Mouse (Mus musculus) heart, adult 2 months (tissue): ENCODE results near the gene Ccdc85b. TPM values are rescaled to one million over a fixed set of nuclear protein-coding genes. Genes with fewer than 3 reads are reported as not detected.
A peak's percentile ranks its signal among the peaks of the same experiment; 100 is the strongest.

Experiments used
- DNase-seq, 2 experiments: peaks; one replicate each; pipeline ENCODE4 v3.0.0; 2021
- H3K27ac ChIP-seq: fragments of 200-600 bp; 2 replicates; pipeline ENCODE4 v1.8.1; 2022
- H3K27me3 ChIP-seq: fragments of 200-500 bp; 2 replicates; pipeline ENCODE4 v1.6.1; 2012; ENCODE audit warnings: mild to moderate bottlenecking, low read length, inconsistent platforms, mixed read lengths; ENCODE audit not compliant: control insufficient read depth, insufficient read depth
- H3K36me3 ChIP-seq: fragments of 200-500 bp; 2 replicates; pipeline ENCODE4 v1.6.1; 2012; ENCODE audit warnings: low read length, inconsistent platforms; ENCODE audit not compliant: control insufficient read depth, insufficient read depth
- H3K4me1 ChIP-seq: fragments of 200-500 bp; 2 replicates; pipeline ENCODE4 v1.6.1; 2011; ENCODE audit warnings: low read length; ENCODE audit not compliant: control insufficient read depth, insufficient read depth
- H3K4me3 ChIP-seq: fragments of 200-600 bp; 2 replicates; pipeline ENCODE4 v1.8.1; 2022
- H3K79me2 ChIP-seq: fragments of 200-500 bp; replicated peaks from 2 replicates; pipeline ENCODE4 v1.6.1; 2012; ENCODE audit warnings: mild to moderate bottlenecking, inconsistent platforms, low read length, moderate library complexity, mixed read lengths; ENCODE audit not compliant: control insufficient read depth, insufficient read depth
- H3K9ac ChIP-seq: fragments of 200-500 bp; 2 replicates; pipeline ENCODE4 v1.6.1; 2012; ENCODE audit warnings: low read depth, mild to moderate bottlenecking, control low read depth, inconsistent platforms, low read length, mixed read lengths
- CTCF ChIP-seq: fragments of 200-600 bp; IDR thresholded peaks from 2 replicates; pipeline ENCODE4 v1.8.1; 2022; ENCODE audit warnings: antibody characterized with exemption, mild to moderate bottlenecking, moderate library complexity
- EP300 ChIP-seq: fragments of 200-500 bp; IDR thresholded peaks from 2 replicates; pipeline ENCODE4 v1.6.1; 2011; ENCODE audit warnings: low read depth, low read length, control low read depth; ENCODE audit not compliant: insufficient read depth
- POLR2A ChIP-seq: fragments of 200-500 bp; IDR thresholded peaks from 2 replicates; pipeline ENCODE4 v1.6.1; 2011; ENCODE audit warnings: mild to moderate bottlenecking, low read depth, low read length, control low read depth; ENCODE audit not compliant: insufficient read depth
- WGBS: fragments of 180-500 bp; shearing (Covaris S2); methylation state at CpG from one replicate; pipeline ENCODE4 v1.1.7; 2018; 5-methylcytosine and 5-hydroxymethylcytosine counted together
- intact Hi-C: fragments of 180-260 bp; cut with DNase I; formaldehyde crosslinking; loops from one replicate; pipeline ENCODE4 v1.15.1; 2025
- polyA plus RNA-seq: library from polyadenylated mRNA; depleted of rRNA; stranded (reverse); fragments of >200 nt; gene quantifications from 2 replicates; pipeline ENCODE4 v1.2.3, GENCODE M21; 2012
- total RNA-seq, 2 experiments: library from RNA; stranded (reverse); gene quantifications; 2 replicates each; pipeline ENCODE4 v1.2.3; 2021

Ccdc85b gene
- total and polyA plus RNA-seq, 3 experiments, result 6.1 to 9.7 (median 6.3) TPM

DNA sequence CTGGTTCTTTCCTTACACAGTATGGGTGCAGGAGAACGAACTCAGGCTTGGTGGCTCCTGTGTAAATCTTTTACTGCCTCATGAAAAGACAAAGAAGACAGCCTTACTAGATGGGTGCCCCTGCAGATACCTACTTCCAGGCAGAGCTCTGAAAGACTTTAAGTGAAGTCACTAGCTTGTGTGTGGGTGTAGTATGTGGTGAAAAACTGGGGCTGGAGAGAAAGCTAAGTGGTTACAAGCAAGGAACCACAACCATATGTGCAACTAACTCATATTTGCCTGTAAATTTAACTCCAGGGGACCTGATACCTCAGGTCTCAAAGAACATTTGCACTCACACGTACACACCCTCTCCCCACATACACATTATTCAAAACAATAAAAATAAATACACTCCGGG, 2.2 kb upstream of the Ccdc85b start:
- H3K4me3 ChIP-seq, result peak overlapping the region; percentile 96
- intact Hi-C loops, result loop anchor here (2.0 kb wide), 1 partner anchor 27 kb away; no protein-coding TSS in a partner anchor
- H3K27ac ChIP-seq, result peak overlapping the region; percentile 87
- H3K4me1 ChIP-seq, result peaks cover 10% of the 10 kb centered on the region
- 24% methylated on average over 3 of the region's 3 CpGs for WGBS
- no peaks in the 10 kb centered on the region for H3K27me3 ChIP-seq
- peak overlapping the region; percentile 64; the same call in 1 of the 2 replicates for H3K9ac ChIP-seq
- TF ChIP-seq CTCF (no peak), EP300 (no peak), POLR2A (no peak)
- H3K36me3 ChIP-seq, result peaks cover 7% of the 10 kb centered on the region
- no peak for DNase-seq
- peaks cover 6% of the 10 kb centered on the region for H3K79me2 ChIP-seq

DNA sequence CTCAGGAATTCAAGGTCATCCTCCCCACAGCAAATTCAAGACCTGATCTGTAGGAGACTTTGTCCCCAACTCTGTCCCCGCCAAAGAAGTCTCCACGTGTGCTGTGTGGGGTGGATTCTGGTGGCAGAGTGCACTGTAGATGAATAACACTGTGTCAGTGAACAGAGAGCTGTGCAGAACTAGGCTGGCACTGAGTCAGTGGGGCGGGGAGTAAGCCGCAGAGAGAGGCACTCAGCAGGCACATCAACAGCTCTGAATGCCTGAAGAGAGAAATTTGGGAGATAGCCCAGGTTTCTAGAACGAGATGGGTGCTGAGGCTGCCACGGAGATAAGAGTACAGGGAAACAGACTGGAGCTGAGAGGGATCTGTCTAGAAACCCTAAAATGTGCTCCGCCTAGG, 1.3 kb upstream of the Ccdc85b start:
- WGBS, result 54% methylated on average over 7 of the region's 7 CpGs
- no peak overlapping the region for H3K4me3 ChIP-seq
- H3K36me3 ChIP-seq, result peaks cover 8% of the 10 kb centered on the region
- peaks cover 9% of the 10 kb centered on the region for H3K4me1 ChIP-seq
- 0 out of 2 replicates have a peak, but pooled peaks have one; percentile 34 for TF ChIP-seq EP300
- TF ChIP-seq CTCF, result no peak
- peak in 1 of 2 experiments; percentile 48 for DNase-seq
- peaks cover 6% of the 10 kb centered on the region for H3K79me2 ChIP-seq
- no peaks in the 10 kb centered on the region for H3K27me3 ChIP-seq
- no peak overlapping the region for H3K9ac ChIP-seq
- no peak overlapping the region; the same call in 1 of the 2 replicates for H3K27ac ChIP-seq
- intact Hi-C loops, result no loop called here

DNA sequence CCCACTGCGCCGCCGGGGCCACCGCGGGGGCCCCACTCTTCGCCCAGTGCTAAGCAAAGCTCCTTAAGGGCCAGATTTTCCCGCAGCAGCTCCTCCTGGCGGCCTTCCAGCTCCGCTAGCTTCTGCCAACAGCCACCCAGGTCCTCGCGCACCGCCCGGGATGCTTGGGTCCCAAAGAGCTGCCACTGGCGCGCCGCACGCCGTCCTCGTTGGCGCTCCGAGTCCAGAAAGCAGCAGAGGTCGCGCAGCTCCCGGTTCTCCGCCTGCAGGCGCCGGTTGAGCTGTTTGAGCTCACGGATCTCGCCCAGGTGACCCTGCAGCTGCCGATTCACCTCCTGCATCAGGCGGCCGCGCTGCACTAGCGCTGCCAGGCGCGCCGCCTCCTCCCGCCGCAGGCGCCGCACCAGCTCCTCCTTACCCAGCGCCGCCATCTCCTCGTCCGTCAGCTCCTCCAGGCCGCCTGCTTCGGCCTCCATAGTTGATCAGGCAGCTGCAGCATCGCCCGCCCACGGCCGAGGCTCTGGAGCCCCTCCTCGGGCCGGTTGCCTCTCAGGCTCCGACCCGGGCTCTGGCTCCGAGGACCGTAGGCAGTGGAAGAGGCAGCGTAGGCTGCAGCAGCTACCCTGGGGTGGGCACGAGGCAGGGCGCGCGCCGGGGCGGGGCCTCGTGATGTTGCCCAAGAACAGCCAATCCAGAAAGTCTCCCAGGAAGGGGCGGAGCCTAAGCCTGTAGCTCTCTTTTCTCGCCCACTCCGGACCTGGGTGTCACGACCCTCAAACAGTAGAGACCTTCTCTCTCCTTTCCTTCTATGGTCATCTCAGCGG, 560 bp downstream of the Ccdc85b start:
- H3K9ac ChIP-seq, result peak overlapping the region; percentile 97
- peaks cover 7% of the 10 kb centered on the region for H3K4me1 ChIP-seq
- peaks cover 6% of the 10 kb centered on the region for H3K79me2 ChIP-seq
- H3K27ac ChIP-seq, result peak overlapping the region; percentile 99
- DNase-seq, result peak; percentile 96 to 97
- peak overlapping the region; percentile 64 for H3K4me3 ChIP-seq
- WGBS, result under 1% methylated on average over 70 of the region's 70 CpGs
- H3K27me3 ChIP-seq, result no peaks in the 10 kb centered on the region
- H3K36me3 ChIP-seq, result peaks cover 12% of the 10 kb centered on the region
- TF ChIP-seq CTCF, result peak; percentile 25; the same call in 1 of the 2 replicates
- TF ChIP-seq POLR2A, result peak; percentile 95
- peak; percentile 46; the same call in 1 of the 2 replicates for TF ChIP-seq EP300
- intact Hi-C loops, result loop anchor here (1.0 kb wide), 1 partner anchor 91 kb away; the partner anchor contains the start of gene Eif1ad

DNA sequence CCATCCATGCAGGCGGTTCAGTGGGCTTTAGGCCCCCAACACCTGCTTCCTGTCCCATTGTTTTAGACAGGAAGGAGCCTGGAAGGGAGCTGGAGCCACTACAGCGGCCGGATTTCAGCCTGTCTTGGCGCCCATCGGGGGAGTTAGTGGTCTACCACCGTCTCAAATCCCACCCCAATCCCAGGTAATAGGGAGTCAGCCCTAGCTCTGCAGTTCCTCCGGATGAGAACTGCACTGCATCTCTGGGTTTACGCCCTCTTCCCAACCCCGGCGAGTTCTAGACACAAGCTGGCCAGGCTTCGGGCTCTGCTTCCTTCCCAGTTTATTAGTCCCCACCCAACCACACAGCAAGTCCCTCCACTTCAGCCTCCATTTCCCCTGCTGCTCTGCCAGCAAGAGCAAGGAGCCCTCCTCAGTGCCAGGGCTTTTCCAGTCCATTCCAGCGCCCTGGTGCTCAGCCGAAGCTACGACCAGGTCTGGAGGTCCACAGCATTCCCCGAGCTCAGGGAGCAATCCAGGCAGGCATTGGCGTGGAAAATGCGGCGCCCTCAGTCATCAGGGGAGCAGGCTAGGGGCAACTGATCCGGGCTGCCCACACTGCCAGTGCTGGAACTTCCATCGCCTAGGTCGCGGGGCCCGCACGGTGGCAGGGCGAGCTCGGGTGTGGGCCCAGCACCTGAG, 1.3 kb downstream of the Ccdc85b start:
- Histone ChIP-seq H3K36me3 (peaks cover 12% of the 10 kb centered on the region), H3K4me3 (peak overlapping the region; percentile 64), H3K4me1 (peaks cover 7% of the 10 kb centered on the region), H3K27me3 (no peaks in the 10 kb centered on the region), H3K79me2 (peaks cover 6% of the 10 kb centered on the region), H3K9ac (peak overlapping the region; percentile 97), H3K27ac (peak overlapping the region; percentile 99)
- intact Hi-C loops, result loop anchor here (1.0 kb wide), 1 partner anchor 90 kb away; the partner anchor contains the start of gene Eif1ad
- peak; percentile 78; the same call in 1 of the 2 replicates for TF ChIP-seq EP300
- TF ChIP-seq CTCF, result no peak
- TF ChIP-seq POLR2A, result peak; percentile 74
- peak; percentile 70 to 74 for DNase-seq
- WGBS, result 7% methylated on average over 26 of the region's 26 CpGs

DNA sequence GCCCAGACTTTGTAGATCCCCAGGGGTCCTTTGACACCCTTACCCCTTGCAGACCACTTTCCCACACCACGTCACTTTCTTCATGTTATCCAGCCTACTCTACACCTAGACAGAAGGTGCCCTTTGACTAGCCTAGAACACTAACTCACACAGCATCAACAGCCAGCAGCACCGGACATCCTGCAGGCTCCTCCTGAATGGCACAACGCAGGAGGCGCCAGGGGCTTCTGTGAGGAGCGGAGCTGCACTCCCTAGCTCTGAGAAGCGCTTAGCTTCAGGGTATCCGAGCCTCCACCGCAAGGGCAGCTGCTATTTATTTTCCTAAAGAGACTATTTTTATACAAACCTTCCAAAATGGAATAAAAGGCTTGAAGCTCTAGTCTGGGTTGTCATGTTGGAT, 2.1 kb downstream of the Ccdc85b start:
- Histone ChIP-seq H3K9ac (peak overlapping the region; percentile 97), H3K79me2 (peaks cover 6% of the 10 kb centered on the region), H3K36me3 (peaks cover 12% of the 10 kb centered on the region), H3K27ac (peak overlapping the region; percentile 99), H3K4me1 (peaks cover 6% of the 10 kb centered on the region), H3K4me3 (peak overlapping the region; percentile 64), H3K27me3 (no peaks in the 10 kb centered on the region)
- intact Hi-C loops, result loop anchor here (2.0 kb wide), 1 partner anchor 23 kb away; no protein-coding TSS in a partner anchor
- no peak for DNase-seq
- 42% methylated on average over 8 of the region's 8 CpGs for WGBS
- TF ChIP-seq POLR2A, result no peak
- no peak for TF ChIP-seq CTCF
- TF ChIP-seq EP300, result no peak
